Mouse (Mus musculus): ENCODE data around the gene Pip5k1b.

- TF ChIP-seq TAL1 (IDR thresholded peaks at IDR 0.05; ENCODE audit: low read length) = no peak
- no peak for TF ChIP-seq GATA1 (IDR thresholded peaks at IDR 0.05; ENCODE audit: low read length)
Observed at GRCm38 (mm10) chr19:24453379-24453778, 102.3 kb downstream of the Pip5k1b start.
